Mouse (Mus musculus): Measurements from ENCODE around the gene Pdhb. TPM values are rescaled to one million over a fixed set of nuclear protein-coding genes. Genes with fewer than 3 reads are reported as not detected.

Pdhb gene
- polyA plus RNA-seq, 1 experiment from 2014 or later: 239 TPM

- Histone ChIP-seq H3K4me1 (peaks cover 40% of the 10 kb centered on the region), H3K4me3 (no peak overlapping the region)
- WGBS: 67% methylated on average over 2 of the region's 2 CpGs
Observed at GRCm38 (mm10) chr14:8212996-8213395, 40.2 kb upstream of the Pdhb start.

GRCm38 (mm10) chr14:8209896-8210295 is 37.1 kb upstream of the Pdhb start:
- no peak overlapping the region for H3K4me3 ChIP-seq
- 87% methylated on average over 2 of the region's 2 CpGs for WGBS
- no peak for ATAC-seq (replicated peaks)
- H3K4me2 ChIP-seq (replicated peaks): no peak overlapping the region
- H3K9me3 ChIP-seq: no peaks in the 10 kb centered on the region
- no peaks in the 10 kb centered on the region for H3K27me3 ChIP-seq
- no peaks in the 10 kb centered on the region for H3K36me3 ChIP-seq
- H3K9ac ChIP-seq (replicated peaks): no peak overlapping the region
- no peak overlapping the region for H3K27ac ChIP-seq (replicated peaks)
- H3K4me1 ChIP-seq: peaks cover 22% of the 10 kb centered on the region

More at GRCm38 (mm10) chr14:8212996-8213395, 40.2 kb upstream of the Pdhb start:
- H3K9me3 ChIP-seq: no peaks in the 10 kb centered on the region
- no peaks in the 10 kb centered on the region for H3K27me3 ChIP-seq
- no peak overlapping the region for H3K9ac ChIP-seq (replicated peaks)
- H3K27ac ChIP-seq (replicated peaks): no peak overlapping the region
- H3K36me3 ChIP-seq: no peaks in the 10 kb centered on the region
- H3K4me2 ChIP-seq (replicated peaks): no peak overlapping the region
- ATAC-seq (replicated peaks): no peak

GRCm38 (mm10) chr14:8208876-8209275 is 36.1 kb upstream of the Pdhb start:
- Histone ChIP-seq H3K4me2 (replicated peaks) (no peak overlapping the region), H3K27me3 (no peaks in the 10 kb centered on the region), H3K4me3 (no peak overlapping the region), H3K36me3 (no peaks in the 10 kb centered on the region), H3K9me3 (no peaks in the 10 kb centered on the region), H3K4me1 (peaks cover 18% of the 10 kb centered on the region), H3K27ac (replicated peaks) (peak overlapping the region; percentile 63), H3K9ac (replicated peaks) (no peak overlapping the region)
- WGBS: 49% methylated on average over 3 of the region's 3 CpGs
- peak; percentile 55 for ATAC-seq (replicated peaks)

DNA sequence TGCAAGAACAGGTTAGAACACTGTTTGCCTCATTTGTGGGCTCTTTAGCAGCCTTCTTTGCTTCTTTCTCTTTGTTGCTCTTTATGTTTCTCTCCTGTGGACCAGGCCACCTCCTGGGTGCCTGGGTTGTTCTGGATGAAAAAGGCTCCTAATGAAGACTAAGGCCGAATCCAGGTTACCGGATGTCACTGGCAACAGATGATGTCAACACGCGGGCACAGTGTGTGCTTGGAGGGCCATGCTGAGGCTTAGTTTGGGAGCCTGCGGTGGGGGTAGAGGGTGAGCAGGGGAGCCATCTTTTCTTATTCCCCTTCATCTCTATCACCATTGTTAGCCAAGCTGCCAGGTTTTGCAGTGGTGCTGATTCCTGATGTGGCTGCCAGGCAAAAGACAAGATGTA is 34.7 kb upstream of the Pdhb start:
- ATAC-seq (replicated peaks): no peak
- H3K36me3 ChIP-seq: no peaks in the 10 kb centered on the region
- no peak overlapping the region for H3K9ac ChIP-seq (replicated peaks)
- H3K4me3 ChIP-seq: no peak overlapping the region
- no peaks in the 10 kb centered on the region for H3K27me3 ChIP-seq
- H3K4me2 ChIP-seq (replicated peaks): no peak overlapping the region
- H3K9me3 ChIP-seq: no peaks in the 10 kb centered on the region
- peaks cover 16% of the 10 kb centered on the region for H3K4me1 ChIP-seq
- WGBS: 56% methylated on average over 5 of the region's 5 CpGs
- peak overlapping the region; percentile 17; the same call in 1 of the 2 replicates for H3K27ac ChIP-seq (replicated peaks)

GRCm38 (mm10) chr14:8207105-8207504 is 34.3 kb upstream of the Pdhb start:
- H3K27me3 ChIP-seq: no peaks in the 10 kb centered on the region
- peak; percentile 51; the same call in 1 of the 2 replicates for ATAC-seq (replicated peaks)
- no peak overlapping the region for H3K9ac ChIP-seq (replicated peaks)
- 15% methylated on average over 5 of the region's 5 CpGs for WGBS
- H3K4me2 ChIP-seq (replicated peaks): no peak overlapping the region
- peak overlapping the region; percentile 17 for H3K27ac ChIP-seq (replicated peaks)
- peaks cover 16% of the 10 kb centered on the region for H3K4me1 ChIP-seq
- no peak overlapping the region for H3K4me3 ChIP-seq
- no peaks in the 10 kb centered on the region for H3K9me3 ChIP-seq
- H3K36me3 ChIP-seq: no peaks in the 10 kb centered on the region

DNA sequence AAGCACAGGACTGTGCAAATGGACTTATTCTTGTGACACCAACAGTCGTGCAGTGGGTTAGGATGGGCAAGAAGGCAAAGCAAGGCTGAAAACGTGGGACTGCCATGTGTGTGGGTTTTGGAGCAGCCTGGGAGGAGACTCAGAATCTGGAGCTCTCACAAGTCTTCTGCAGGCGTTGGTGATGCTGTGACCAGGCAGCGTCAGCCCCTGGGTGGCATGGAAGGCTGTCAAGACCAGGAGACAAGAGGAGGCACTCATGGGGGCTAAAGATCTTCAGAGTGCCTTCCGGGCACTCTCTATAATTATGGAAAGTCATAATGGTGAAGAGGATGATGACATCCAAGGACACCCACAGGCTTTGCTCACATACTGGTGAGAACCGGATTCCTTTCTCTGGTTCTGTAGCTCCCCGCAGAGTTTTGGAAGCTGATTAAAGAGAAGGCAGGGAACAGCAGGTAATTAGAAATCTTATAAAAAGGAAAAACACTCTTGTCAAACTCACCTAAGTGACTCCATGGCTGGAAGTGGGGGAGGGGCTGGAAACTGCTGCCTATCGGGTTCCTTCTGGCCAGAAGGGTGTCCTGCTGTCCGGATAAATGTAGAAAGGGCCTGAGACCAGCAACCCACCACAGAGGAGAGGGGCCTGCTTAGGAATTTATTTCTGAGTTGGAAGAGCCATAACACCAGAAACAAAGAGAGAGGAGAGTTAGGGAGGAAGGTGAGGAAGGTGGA is 33.5 kb upstream of the Pdhb start:
- Histone ChIP-seq H3K9ac (replicated peaks) (no peak overlapping the region), H3K4me3 (no peak overlapping the region), H3K9me3 (no peaks in the 10 kb centered on the region), H3K4me1 (peaks cover 16% of the 10 kb centered on the region), H3K27me3 (no peaks in the 10 kb centered on the region), H3K36me3 (no peaks in the 10 kb centered on the region), H3K4me2 (replicated peaks) (no peak overlapping the region), H3K27ac (replicated peaks) (no peak overlapping the region)
- ATAC-seq (replicated peaks): no peak
- 51% methylated on average over 9 of the region's 9 CpGs for WGBS

- H3K27ac ChIP-seq (replicated peaks): no peak overlapping the region
- H3K4me1 ChIP-seq: peaks cover 11% of the 10 kb centered on the region
- no peaks in the 10 kb centered on the region for H3K27me3 ChIP-seq
- WGBS: 80% methylated on average over 3 of the region's 3 CpGs
- no peak overlapping the region for H3K9ac ChIP-seq (replicated peaks)
- no peak for ATAC-seq (replicated peaks)
- H3K9me3 ChIP-seq: no peaks in the 10 kb centered on the region
- H3K36me3 ChIP-seq: no peaks in the 10 kb centered on the region
- H3K4me2 ChIP-seq (replicated peaks): no peak overlapping the region
- no peak overlapping the region for H3K4me3 ChIP-seq
Observed at GRCm38 (mm10) chr14:8201715-8202114, 28.9 kb upstream of the Pdhb start.

GRCm38 (mm10) chr14:8200769-8201168 is 27.9 kb upstream of the Pdhb start:
- Histone ChIP-seq H3K4me2 (replicated peaks) (no peak overlapping the region), H3K9me3 (no peaks in the 10 kb centered on the region), H3K9ac (replicated peaks) (no peak overlapping the region), H3K4me3 (no peak overlapping the region), H3K27me3 (no peaks in the 10 kb centered on the region), H3K27ac (replicated peaks) (no peak overlapping the region), H3K36me3 (no peaks in the 10 kb centered on the region), H3K4me1 (peaks cover 11% of the 10 kb centered on the region)
- ATAC-seq (replicated peaks): peak; percentile 63; the same call in 1 of the 2 replicates
- WGBS: 45% methylated on average over 5 of the region's 5 CpGs

GRCm38 (mm10) chr14:8192727-8193126 is 19.9 kb upstream of the Pdhb start:
- WGBS: 88% methylated on average over 6 of the region's 6 CpGs
- no peaks in the 10 kb centered on the region for H3K27me3 ChIP-seq
- H3K4me3 ChIP-seq: no peak overlapping the region
- no peak overlapping the region for H3K9ac ChIP-seq (replicated peaks)
- no peak for ATAC-seq (replicated peaks)
- no peaks in the 10 kb centered on the region for H3K9me3 ChIP-seq
- H3K4me2 ChIP-seq (replicated peaks): no peak overlapping the region
- no peaks in the 10 kb centered on the region for H3K4me1 ChIP-seq
- H3K27ac ChIP-seq (replicated peaks): no peak overlapping the region
- no peaks in the 10 kb centered on the region for H3K36me3 ChIP-seq

DNA sequence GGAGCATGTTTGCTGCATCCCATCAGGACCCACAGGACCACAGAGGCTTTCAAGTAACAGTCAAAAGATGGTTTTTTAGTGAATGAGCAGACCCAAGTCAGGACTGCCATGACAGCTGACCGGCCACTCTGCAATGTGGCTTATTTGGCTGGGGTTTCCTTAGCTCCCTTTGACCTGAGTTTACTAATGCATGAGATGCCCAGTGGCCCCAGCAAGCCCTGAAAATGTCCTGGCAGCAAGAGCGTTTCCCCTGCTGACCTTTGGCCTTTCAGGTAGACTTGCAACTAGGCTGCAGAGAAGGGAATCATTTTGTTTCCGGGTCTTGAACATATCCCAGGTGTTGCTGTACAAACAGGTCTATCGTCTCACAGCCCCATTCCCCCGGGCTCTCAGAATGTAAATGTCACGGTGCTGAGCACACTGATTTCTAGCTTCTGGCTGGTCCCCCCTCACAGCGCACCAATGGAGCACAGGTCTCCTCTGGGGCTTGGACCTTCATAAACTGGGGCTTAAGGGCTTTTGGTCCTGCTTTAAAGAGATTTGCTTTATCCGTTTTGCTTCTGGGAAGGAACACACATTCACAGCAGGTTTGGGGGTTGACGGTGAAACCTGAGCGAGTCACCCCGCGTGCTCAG is 18.6 kb upstream of the Pdhb start:
- peaks cover 4% of the 10 kb centered on the region; the same call in 1 of the 2 replicates for H3K4me1 ChIP-seq
- H3K27ac ChIP-seq (replicated peaks): no peak overlapping the region
- ATAC-seq (replicated peaks): no peak
- no peak overlapping the region for H3K9ac ChIP-seq (replicated peaks)
- H3K4me2 ChIP-seq (replicated peaks): no peak overlapping the region
- no peaks in the 10 kb centered on the region for H3K9me3 ChIP-seq
- 84% methylated on average over 12 of the region's 12 CpGs for WGBS
- no peak overlapping the region for H3K4me3 ChIP-seq
- no peaks in the 10 kb centered on the region for H3K36me3 ChIP-seq
- H3K27me3 ChIP-seq: no peaks in the 10 kb centered on the region

DNA sequence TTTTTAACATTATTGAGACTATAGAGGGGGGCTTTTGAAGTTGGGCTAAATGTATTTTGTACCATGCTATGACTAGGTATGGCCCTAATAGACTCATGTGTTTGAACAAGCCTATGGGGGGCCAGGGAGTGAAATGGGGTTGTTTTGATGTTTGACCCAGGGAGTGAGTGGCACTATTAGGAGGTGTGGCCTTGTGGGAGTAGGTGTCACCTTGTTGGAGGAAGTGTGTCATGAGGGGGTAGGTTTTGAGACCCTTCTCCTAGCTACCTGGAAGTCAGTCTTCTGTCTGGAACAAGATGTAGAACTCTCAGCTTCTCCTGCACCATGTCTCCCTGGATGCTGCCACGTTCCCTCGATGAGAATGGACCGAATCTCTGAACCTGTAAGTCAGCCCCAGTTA is 17.7 kb upstream of the Pdhb start:
- H3K9ac ChIP-seq (replicated peaks): no peak overlapping the region
- ATAC-seq (replicated peaks): no peak
- H3K9me3 ChIP-seq: no peaks in the 10 kb centered on the region
- no peak overlapping the region for H3K4me3 ChIP-seq
- no peak overlapping the region for H3K4me2 ChIP-seq (replicated peaks)
- H3K4me1 ChIP-seq: peaks cover 5% of the 10 kb centered on the region; the same call in 1 of the 2 replicates
- H3K36me3 ChIP-seq: no peaks in the 10 kb centered on the region
- H3K27ac ChIP-seq (replicated peaks): no peak overlapping the region
- 88% methylated on average over 3 of the region's 3 CpGs for WGBS
- no peaks in the 10 kb centered on the region for H3K27me3 ChIP-seq

DNA sequence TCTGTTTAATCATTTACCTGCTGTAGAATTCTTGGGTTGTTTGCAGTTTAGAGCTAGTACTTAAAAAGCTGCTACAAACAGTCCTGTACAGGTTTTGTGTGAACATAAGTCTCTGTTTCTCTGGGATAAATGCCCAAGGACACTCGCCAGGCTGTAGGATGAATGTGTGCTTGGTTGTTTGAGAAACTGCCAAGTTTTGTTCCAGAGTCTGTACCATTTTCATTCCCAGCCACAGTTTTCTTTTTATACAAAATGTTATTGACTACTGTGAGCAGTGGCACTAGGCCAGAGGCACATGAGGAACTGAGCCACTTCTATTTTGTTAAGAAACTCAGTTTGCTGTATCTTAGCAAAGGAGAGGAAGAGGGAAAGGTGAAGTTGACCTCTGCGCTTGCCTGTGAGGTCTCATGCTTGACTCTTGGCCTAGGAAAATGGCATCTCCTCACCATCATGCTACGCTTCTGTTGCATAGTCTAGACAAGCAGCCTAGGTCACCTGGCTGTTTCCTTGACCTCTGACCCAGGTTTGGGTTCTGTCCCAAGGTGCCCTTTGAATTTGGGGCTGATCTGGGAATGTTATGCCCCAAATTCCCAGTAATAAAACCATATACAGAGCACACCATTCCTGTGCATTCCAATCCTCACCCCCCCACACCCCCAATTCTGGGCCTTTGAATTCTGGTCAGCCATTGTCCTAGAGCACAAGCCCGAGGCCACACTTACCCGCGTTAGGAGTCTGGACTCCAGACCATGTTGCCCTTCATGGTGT is 13.6 kb upstream of the Pdhb start:
- no peak overlapping the region for H3K4me2 ChIP-seq (replicated peaks)
- no peak overlapping the region for H3K27ac ChIP-seq (replicated peaks)
- peaks cover 5% of the 10 kb centered on the region; the same call in 1 of the 2 replicates for H3K4me1 ChIP-seq
- no peaks in the 10 kb centered on the region for H3K36me3 ChIP-seq
- H3K4me3 ChIP-seq: no peak overlapping the region
- WGBS: 77% methylated on average over 6 of the region's 6 CpGs
- H3K9ac ChIP-seq (replicated peaks): no peak overlapping the region
- no peaks in the 10 kb centered on the region for H3K27me3 ChIP-seq
- ATAC-seq (replicated peaks): no peak
- H3K9me3 ChIP-seq: no peaks in the 10 kb centered on the region

Measured in forebrain, embryonic 15.5 days (tissue).